Mouse (Mus musculus) granulocyte monocyte progenitor cell, adult 5-6 weeks (primary cell): ENCODE data around the gene Med12l. TPM values are rescaled to one million over a fixed set of nuclear protein-coding genes. Genes with fewer than 3 reads are reported as not detected.

Experiments used
- ATAC-seq: replicated peaks from 2 replicates; pipeline ENCODE4 v1.8.0; 2016; ENCODE audit warnings: mild to moderate bottlenecking, moderate TSS enrichment, inconsistent platforms; ENCODE audit not compliant: poor library complexity, severe bottlenecking
- total RNA-seq, 2 experiments: library from RNA; stranded (forward) in 1 of 2; stranded (reverse) in 1 of 2; fragments of 200-712, 200-1000 nt in 1 of 2; fragments of >200 nt in 1 of 2; fragmentation: Nextera tagmentation in 1 of 2; gene quantifications; 2 replicates each; pipeline ENCODE4 v1.2.3; 2014 to 2017

The Med12l gene
- total RNA-seq, 2 experiments from 2014 or later, result 1.7 to 2.4 TPM

DNA sequence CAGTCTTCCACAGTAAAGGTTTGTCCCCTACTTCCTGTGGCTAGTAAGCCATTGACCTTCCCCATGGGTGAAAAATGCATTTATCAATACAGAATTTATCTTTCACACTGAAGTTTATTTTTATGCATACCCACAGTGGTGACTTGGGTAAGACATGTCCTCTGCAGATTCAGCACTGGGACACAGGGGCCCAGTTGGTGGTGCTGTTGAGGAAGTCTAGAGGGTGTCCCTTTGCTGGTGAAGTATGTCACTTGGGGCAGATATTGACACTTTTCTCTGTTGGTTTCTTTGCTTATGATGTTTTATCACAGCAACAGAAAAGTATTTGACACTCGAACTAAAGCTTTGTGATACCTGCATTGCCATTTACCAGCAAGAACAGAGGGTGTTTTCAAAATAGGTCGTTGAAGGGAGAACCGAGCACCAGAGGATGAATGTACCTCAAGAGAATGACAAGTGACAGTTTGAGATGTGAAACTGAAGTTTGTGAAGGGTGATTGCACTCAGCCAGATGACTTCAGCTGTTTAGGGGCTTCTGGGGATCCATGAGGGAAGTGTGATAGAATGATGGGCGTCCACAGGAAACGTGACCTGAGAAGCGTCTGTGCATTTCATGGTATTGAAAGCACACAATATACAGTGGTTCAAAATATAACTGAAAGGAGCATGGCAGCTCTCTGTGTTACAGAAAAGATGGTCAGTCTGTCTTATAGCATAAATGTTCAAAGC lies 169.0 kb downstream of the Med12l start:
- peak; percentile 65 for ATAC-seq

DNA sequence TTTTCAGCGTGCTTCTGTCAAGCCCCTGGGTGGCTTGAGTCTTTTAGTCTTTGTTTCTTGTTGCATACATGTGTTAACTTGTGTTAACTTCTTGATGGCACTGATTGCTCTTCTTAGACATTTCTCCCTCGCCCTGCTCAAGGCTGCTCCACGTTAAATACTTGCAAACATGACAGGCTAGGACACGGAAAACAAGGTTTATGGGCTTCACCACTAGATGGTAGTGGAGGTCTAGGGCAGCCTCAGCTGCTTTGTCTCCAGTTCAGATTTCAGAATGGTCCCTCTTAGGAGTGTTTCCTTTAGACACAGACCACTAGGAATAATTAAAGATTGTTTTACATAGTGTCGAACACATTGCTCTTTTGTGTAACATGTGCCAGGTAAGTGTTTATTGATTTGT lies 169.6 kb downstream of the Med12l start:
- peak; percentile 82 for ATAC-seq

GRCm38 (mm10) chr3:59176871-59177270 lies 171.2 kb downstream of the Med12l start:
- no peak for ATAC-seq

- no peak for ATAC-seq
Observed at GRCm38 (mm10) chr3:59181134-59181533, 175.5 kb downstream of the Med12l start.

GRCm38 (mm10) chr3:59182129-59182528 lies 176.5 kb downstream of the Med12l start:
- ATAC-seq, result no peak

DNA sequence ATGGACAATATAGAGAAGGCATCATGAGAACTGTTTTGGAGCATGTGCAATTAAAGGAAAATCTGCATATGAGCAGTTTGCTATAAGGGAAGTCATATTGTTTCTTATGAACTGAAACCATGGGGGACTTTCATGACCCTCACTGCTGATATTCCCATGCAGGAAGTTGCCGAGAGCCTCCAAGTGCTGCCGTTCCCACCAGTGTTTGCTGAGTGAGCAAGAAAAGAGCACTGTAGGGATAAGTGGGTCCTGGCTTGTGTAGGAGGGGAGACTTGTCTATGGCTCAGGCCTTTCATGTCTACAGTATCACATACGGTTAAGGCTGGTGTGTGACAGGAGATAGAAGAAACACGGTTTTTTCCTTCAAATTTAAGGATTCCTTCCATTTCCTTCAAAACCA lies 180.0 kb downstream of the Med12l start:
- ATAC-seq, result no peak

DNA sequence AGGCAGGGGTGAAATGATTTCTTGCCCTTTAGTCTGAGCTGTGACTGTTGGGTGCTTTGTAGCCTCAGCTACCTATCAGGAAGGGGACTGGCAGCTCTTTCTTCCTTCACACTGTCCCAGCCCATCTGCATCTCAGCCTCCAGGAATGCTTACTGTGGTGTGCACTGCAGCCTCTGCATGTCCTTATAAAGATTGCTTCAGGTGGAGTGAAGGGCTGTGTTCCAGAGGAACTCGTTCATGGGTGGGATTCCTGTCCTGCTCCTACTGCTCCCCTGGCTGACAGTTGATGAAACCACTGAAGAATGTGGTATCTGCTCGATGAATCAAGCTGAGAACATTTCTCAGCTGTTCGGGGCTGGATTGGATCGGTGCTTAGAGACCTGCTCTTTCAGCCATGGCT lies 181.7 kb downstream of the Med12l start:
- ATAC-seq, result no peak

DNA sequence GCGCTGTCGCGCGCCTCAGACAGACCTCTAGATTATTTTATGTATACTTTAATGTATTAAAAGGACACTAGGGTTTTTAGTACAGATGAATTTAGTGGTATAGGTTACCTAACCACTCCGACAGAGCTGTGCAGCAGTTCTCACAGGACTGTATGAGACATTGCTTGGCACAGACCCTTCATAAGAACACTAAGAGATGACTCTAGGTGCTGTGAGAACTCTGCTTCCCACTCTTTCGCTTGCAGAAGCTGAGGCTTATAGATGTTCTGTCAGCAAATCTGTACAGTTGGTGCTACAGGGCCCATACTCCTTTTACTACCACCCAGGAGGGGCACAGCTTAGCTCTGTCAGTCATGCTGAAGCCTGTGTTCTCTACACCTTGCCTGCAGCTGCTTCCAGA lies 186.0 kb downstream of the Med12l start:
- ATAC-seq, result no peak

- ATAC-seq, result no peak
Observed at GRCm38 (mm10) chr3:59194099-59194498, 188.5 kb downstream of the Med12l start.

DNA sequence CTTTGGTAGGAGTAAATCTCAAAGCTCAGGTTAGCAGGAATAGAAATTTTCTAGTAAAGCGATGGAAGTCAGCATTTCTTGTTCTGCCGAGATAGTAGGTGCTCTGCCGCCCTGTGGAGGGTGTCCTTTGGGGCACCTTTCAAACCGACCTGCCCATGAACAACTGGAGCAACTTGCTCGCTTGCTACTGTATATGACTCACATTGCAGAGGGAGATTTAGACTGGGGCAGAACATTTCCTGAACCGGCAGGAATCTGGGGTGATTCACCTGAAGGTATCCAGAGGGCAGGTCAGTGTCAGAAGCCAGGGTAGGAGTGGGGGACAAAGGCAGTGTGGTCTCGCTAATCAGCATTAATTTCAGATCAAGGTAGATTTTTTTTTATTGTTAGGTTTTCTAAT lies 189.3 kb downstream of the Med12l start, which contains the start of gene Gpr87:
Gene Gpr87, minus strand, starts transcription at position 167 of the 400 bp plus-strand sequence.
- no peak for ATAC-seq

DNA sequence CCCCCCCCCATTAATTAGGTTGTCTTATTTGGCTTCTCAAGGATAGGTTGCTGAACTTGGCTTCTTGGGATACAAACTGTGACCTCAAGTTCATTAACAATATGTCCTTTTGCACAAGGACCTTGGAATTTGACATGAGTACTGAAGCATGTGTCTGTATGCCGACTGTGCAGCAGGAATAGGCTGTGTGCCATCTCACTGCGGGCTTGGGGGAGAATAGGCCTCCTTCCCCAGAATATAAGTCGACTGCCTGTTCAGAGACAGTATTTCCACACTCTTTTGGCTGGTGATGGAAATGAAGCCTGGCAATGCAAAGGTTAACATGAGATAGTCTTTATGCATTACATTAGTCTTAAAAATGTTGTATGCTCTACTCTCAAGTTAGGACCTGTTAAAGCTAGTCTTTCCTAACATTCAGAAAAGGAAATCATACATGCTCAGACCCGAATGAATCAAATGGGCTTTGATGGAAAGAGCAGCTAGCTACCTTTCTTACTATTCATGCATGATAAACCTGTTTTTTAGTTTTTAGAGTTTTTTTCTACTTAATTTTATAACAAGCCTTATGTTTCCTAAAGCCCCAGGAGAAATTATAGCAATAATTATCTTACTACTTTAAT lies 191.8 kb downstream of the Med12l start:
- ATAC-seq, result no peak

DNA sequence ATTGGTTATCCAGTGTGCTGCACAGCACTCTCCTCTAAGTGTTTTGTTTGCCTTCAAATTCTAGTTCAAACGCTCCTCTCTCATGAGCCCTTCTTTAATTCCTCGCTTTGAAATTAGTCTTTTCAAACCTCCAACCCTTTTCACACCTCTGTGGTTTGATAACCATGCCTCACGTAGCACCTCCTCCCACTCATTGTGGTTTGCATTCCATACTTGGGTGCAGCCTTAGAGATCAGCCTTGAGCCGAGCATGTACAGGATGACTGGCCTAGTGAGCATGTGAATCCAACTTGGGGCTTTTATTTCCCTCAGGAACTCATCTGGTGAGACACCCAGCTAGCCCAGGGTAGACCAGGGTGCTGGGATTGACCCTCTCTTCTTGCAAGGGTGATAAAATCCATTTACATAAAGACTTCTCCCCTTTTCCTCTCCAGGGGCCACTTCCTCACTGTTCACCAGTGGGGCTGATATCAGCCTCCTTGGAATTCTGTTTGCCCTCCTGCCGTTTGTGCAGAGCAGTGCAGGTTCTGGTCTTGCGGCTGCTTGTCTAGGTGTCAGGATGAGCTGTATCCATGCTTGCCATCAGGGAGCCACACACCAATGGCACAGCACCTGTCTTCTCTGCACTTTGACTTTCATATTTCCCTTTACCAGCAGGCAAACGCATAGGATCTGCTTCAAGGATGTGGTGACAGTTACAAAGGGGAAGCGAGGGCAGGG lies 198.3 kb downstream of the Med12l start:
- peak; percentile 15 for ATAC-seq

DNA sequence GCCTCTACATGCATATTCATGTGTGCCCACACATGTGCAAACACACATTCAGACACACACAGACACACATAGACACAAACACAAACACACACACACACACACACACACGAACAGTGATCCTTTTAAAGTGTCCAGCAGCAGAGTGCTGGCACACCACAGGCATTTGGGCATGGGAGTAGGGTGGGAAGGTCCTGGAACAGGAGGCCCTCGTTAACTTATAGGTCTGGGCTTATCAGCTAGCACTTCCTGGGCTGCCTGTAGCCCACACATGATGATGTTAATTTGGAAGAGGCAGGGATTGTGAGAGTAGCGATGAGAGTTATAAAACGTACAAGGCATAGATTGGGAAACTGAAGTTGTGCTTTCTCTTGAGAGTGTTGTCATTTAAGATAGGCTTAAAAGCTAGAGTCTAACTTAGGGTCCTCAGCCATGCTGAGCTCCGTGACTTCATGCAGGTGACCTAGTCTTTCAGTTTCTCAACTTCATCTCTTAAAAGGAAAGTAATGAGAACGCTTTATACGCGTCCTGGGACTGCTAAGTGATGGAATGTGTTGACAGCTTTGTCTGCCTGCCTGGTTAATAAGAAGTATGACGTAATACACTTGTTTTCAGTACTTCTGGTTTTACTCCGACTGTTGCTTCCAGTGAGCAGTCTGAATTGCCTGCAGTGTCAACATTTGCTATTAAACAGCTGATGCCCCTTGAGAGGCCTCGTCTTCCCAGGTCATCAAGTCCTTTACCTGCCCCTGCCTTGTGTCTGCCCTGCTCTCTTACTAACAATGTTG lies 199.3 kb downstream of the Med12l start:
- ATAC-seq, result peak; percentile 42

- ATAC-seq, result peak; percentile 25
Observed at GRCm38 (mm10) chr3:59205941-59206340, 200.3 kb downstream of the Med12l start.

DNA sequence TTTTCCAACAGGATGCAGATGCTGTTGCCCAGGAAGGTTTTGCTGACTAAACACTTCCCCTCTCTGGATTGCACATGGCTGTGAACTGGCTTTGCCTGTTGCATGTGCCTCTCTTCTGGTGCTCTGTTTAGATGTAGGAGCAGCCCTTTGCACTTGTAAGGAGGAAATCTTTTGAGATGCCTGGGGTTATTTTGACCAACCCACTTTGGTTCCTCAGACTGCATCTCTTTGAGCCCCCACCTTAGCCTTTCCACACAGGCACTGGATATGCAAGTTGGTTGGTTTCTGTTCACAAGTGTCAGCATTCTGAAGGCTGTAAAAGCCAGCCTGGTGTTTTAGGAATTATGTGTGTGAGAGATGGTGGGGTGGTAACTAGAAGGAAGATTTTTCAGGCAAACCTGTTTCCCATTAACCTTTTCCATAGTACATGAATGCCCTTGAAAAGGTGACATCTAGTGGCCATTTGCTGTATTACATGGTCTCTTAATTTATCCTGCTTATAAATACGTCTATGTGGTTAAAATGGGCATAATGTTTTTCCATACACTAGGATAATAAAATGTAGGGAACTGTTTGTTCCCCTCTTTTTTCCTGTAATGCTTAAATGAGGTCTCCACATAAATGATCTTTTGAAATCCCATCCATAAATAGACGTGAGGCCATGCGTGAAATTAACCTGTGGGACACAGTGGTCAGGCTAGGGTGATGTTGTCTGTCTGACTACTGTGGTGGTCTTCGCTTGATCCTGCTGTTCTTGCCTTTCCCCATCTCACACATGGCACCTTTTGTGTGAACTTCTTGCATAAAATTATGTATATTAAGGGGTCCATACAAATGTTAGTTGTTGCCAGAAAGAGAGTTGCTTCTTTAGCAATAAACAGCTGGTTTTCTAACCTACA lies 203.3 kb downstream of the Med12l start:
- ATAC-seq, result peak; percentile 25

- no peak for ATAC-seq
Observed at GRCm38 (mm10) chr3:59210089-59210488, 204.5 kb downstream of the Med12l start.

- peak; percentile 43 for ATAC-seq
Observed at GRCm38 (mm10) chr3:59210727-59211126, 205.1 kb downstream of the Med12l start, which contains the start of gene P2ry13. TSS of gene P2ry13 (minus strand) at chr3:59210882.

DNA sequence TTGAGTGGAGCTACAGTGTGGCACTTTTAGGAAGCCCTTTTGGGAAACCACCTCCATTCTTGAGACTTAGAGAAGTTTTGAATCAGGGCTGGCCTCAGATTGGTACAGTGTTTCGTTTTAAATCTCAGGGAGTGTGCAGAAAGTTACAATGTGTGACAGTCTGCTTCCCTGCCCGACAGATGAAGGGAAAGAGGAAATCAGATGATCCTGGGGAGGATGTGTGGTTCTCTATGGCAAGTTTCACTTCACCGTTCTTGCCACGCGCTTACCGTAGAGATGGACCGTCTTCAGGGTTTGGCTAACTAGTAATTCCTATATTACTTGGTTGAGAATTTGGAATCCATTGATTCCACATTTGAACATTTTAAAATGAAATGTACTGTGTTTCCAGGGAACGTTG lies 206.2 kb downstream of the Med12l start:
- ATAC-seq, result peak; percentile 67

GRCm38 (mm10) chr3:59212404-59212803 lies 206.8 kb downstream of the Med12l start:
- ATAC-seq, result peak; percentile 58
